7 mouse cellular contexts compared by ENCODE assay signal in genomic region chr8:18311597-18311996, GRCm38 (mm10).
"Had no signal": no experiment of that assay in that cellular context is flagged by ENCODE, and none has a peak within 500 bp of the region (broad histone marks: within the 10 kb centered on the region; RNA-seq: fewer than 3 reads in every experiment).

No protein-coding gene starts in this region.

- H3K4me2 ChIP-seq: kidney, embryonic 15.5 days; liver, embryonic 11.5 days; midbrain, embryonic 13.5 days had no signal

- H3K9ac ChIP-seq: kidney, embryonic 15.5 days; midbrain, embryonic 13.5 days had no signal

- H3K36me3 ChIP-seq: kidney, embryonic 15.5 days; limb, embryonic 10.5 days; midbrain, embryonic 13.5 days had no signal

- H3K27me3 ChIP-seq: kidney, embryonic 15.5 days; midbrain, embryonic 13.5 days had no signal

- ATAC-seq: midbrain, embryonic 13.5 days had no signal

- H3K4me3 ChIP-seq: kidney, embryonic 15.5 days; limb, embryonic 10.5 days; midbrain, embryonic 13.5 days had no signal

- H3K27ac ChIP-seq: kidney, embryonic 15.5 days; limb, embryonic 10.5 days; midbrain, embryonic 13.5 days; stomach, postnatal 0 days had no signal

- DNase-seq: kidney, postnatal 14 days; thymus, postnatal 4 days had no signal

- H3K9me3 ChIP-seq: kidney, embryonic 15.5 days; limb, embryonic 10.5 days; midbrain, embryonic 13.5 days had no signal

- H3K4me1 ChIP-seq: kidney, embryonic 15.5 days; limb, embryonic 10.5 days; midbrain, embryonic 13.5 days had no signal
